Mouse (Mus musculus): ENCODE measurements around the gene Mst1r.
A peak's percentile ranks its signal among the peaks of the same experiment; 100 is the strongest.

The Mst1r gene

DNA sequence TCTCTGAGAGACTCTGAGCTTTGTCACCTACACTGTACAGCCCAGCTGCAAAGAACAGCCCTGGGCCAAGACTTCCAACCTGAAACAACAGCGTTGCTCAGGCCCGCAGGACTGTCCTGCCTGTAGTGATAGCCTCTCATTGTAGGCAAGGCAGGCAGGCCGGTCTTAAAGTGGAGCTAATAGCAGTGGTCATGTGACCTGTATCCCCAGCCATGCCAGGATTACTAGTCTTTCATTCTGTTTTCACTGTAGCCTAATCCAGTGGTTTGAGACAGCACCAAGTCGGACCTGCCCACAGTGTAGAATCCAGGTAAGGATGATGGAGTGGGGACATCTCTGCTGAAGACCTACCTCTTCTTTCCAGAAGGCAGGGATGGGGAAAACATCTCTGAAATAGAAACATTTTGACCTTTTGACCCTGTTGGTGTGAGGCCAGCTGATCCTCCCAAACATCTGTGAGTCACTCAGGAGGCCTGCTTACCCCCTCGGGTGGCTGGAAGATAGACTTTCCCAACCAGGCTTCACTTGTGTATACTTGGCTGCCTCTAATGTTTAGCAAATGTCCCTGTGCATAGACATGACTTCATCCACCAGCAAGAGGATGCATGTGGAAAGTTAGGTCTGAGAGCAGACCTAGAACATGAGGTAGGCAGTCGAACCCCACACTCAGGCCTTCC, 49.1 kb downstream of the Mst1r start:
- DNase-seq (ENCODE audit: low spot score in 2 of 2), result no peak

- no peak for DNase-seq (ENCODE audit: low spot score in 2 of 2)
Measured at GRCm38 (mm10) chr9:107957141-107957540, 50.5 kb downstream of the Mst1r start.

GRCm38 (mm10) chr9:107959896-107960295, 53.2 kb downstream of the Mst1r start:
- DNase-seq (ENCODE audit: low spot score in 2 of 2), result no peak

- DNase-seq (ENCODE audit: low spot score in 2 of 2), result no peak
Measured at GRCm38 (mm10) chr9:107960928-107961327, 54.3 kb downstream of the Mst1r start.

- DNase-seq (ENCODE audit: low spot score in 2 of 2), result no peak
Measured at GRCm38 (mm10) chr9:107961351-107961762, 54.7 kb downstream of the Mst1r start.

- no peak for DNase-seq (ENCODE audit: low spot score in 2 of 2)
Measured at GRCm38 (mm10) chr9:107961881-107962280, 55.2 kb downstream of the Mst1r start.

DNA sequence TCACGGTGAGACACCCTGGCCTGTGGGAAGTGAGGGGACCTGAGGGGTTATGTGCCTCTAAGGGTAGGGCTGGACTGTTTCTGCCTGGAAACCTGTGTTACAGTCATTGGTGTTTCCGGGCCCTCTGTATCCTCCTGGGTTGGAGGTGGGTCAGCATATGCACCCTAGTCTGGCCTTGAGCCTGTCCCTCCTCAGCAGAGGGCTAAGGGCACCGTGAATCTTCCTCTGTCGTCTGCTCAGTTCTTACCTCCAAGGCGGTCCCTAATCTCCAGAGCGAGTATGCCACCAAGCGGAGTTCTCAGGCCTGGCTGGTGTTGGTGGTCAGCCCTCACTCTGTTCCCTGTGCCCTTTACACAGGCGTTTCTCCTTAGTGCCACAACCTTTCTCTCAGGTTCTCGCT, 56.2 kb downstream of the Mst1r start:
- no peak for DNase-seq (ENCODE audit: low spot score in 2 of 2)

GRCm38 (mm10) chr9:107963700-107964099, 57.0 kb downstream of the Mst1r start:
- peak; percentile 85 to 95 for DNase-seq (ENCODE audit: low spot score in 2 of 2)

DNA sequence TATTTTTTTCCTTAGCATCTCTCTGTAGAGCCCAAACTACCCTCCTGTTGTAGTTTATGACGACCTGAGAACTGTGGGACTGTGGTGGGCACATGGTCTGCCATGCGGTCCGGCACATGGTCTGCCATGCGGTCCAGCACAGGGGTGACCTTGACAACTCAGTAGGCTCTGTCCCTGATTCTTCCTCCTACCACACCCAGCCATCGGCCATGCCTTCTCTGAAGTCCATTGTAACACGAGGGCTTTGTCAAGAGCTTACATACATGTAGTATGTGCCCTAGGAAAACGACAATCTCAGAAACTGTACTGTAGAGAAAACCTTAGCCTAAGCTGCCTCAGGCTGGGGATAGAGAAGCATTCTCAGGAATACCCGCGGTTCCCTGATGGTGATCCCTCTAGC, 58.0 kb downstream of the Mst1r start:
- no peak for DNase-seq (ENCODE audit: low spot score in 2 of 2)

- no peak for DNase-seq (ENCODE audit: low spot score in 2 of 2)
Measured at GRCm38 (mm10) chr9:107966676-107967075, 60.0 kb downstream of the Mst1r start.

- no peak for DNase-seq (ENCODE audit: low spot score in 2 of 2)
Measured at GRCm38 (mm10) chr9:107967437-107967836, 60.8 kb downstream of the Mst1r start.

DNA sequence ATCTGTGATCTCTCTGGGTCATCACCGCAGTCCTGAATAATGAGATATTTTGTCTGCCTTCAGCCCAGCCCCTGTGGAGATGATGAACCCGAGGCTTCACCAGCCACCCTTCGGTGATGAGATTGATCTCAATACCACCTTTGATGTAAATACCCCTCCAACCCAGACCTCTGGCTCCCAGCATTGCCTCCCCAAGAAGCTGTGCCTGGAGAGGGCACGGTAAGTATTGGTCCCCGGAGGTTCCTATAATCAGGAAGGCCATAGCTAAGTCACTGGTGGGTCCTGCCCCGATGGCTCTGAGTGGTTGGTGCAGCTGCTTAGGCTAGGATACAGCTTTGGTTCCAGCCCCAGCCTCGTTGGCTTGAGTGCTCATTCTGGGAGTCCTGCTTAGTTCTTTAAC, 61.9 kb downstream of the Mst1r start:
- no peak for DNase-seq (ENCODE audit: low spot score in 2 of 2)

All from spleen, postnatal 4 days (tissue).